Mouse (Mus musculus) heart, postnatal 0 days (tissue): ENCODE measurements around the gene Lair1. TPM values are rescaled to one million over a fixed set of nuclear protein-coding genes. Genes with fewer than 3 reads are reported as not detected.

ENCODE experiments used
- ATAC-seq: fragments of 200-750 bp; cut with Nextera tagmentation; 2 replicates; pipeline ENCODE4 v1.8.0; 2017; ENCODE audit warnings: low read depth, moderate number of reproducible peaks, moderate library complexity; ENCODE audit not compliant: insufficient read depth
- DNase-seq: peaks from one replicate; pipeline ENCODE4 v3.0.0-alpha.2; 2016; ENCODE audit warnings: low spot score
- H3K27ac ChIP-seq: fragments of 300-500 bp; sonication (generic); 2 replicates; pipeline ENCODE4 v1.5.1; 2014; ENCODE audit warnings: low read depth, mild to moderate bottlenecking
- H3K27me3 ChIP-seq: fragments of 300-500 bp; sonication (generic); 2 replicates; pipeline ENCODE4 v1.6.1; 2014; ENCODE audit warnings: low read length, mixed read lengths; ENCODE audit not compliant: control insufficient read depth, insufficient read depth
- H3K36me3 ChIP-seq: fragments of 300-500 bp; sonication (generic); replicated peaks from 2 replicates; pipeline ENCODE4 v1.6.1; 2014; ENCODE audit warnings: low read length, mixed read lengths; ENCODE audit not compliant: control insufficient read depth, insufficient read depth
- H3K4me1 ChIP-seq: fragments of 300-500 bp; sonication (generic); 2 replicates; pipeline ENCODE4 v1.6.1; 2014; ENCODE audit warnings: antibody characterized with exemption; ENCODE audit not compliant: control insufficient read depth, insufficient read depth
- H3K4me2 ChIP-seq: fragments of 300-500 bp; sonication (generic); 2 replicates; pipeline ENCODE4 v1.6.1; 2014; ENCODE audit warnings: low read depth, mild to moderate bottlenecking, low read length, moderate library complexity
- H3K4me3 ChIP-seq: fragments of 300-500 bp; sonication (generic); 2 replicates; pipeline ENCODE4 v1.5.1; 2014; ENCODE audit warnings: low read depth, low read length
- H3K9ac ChIP-seq: fragments of 300-500 bp; sonication (generic); replicated peaks from 2 replicates; pipeline ENCODE4 v1.6.1; 2014; ENCODE audit warnings: low read depth, low read length, mixed read lengths
- H3K9me3 ChIP-seq: fragments of 300-500 bp; sonication (generic); replicated peaks from 2 replicates; pipeline ENCODE4 v1.6.1; 2016; ENCODE audit warnings: low read length; ENCODE audit not compliant: control insufficient read depth
- CTCF ChIP-seq: IDR thresholded peaks from 2 replicates; pipeline ENCODE4 v1.5.1; 2016; ENCODE audit warnings: antibody characterized with exemption, control low read depth, low read depth
- EP300 ChIP-seq: IDR thresholded peaks from 2 replicates; pipeline ENCODE4 v1.6.1; 2016; ENCODE audit warnings: antibody characterized with exemption, low read depth
- WGBS: fragments of 180-500 bp; shearing (Covaris S2); extraction: QIAGEN DNeasy Blood & Tissue Kit; methylation state at CpG from one replicate; pipeline ENCODE4 v1.1.7; 2014; 5-methylcytosine and 5-hydroxymethylcytosine counted together
- polyA plus RNA-seq: library from polyadenylated mRNA; unstranded; fragments of >200 nt; fragmentation: Nextera tagmentation; extraction: Ambion mirVana; gene quantifications from 2 replicates; pipeline ENCODE4 v1.2.1, GENCODE M21; 2015
- total RNA-seq: library from RNA; depleted of rRNA; stranded (reverse); fragments of >200 nt; gene quantifications from 2 replicates; pipeline ENCODE4 v1.2.3, GENCODE M21; 2014; ENCODE audit warnings: low replicate concordance

The Lair1 gene
- total and polyA plus RNA-seq, 2 experiments from 2014 or later = 0.98 to 3.7 TPM

GRCm38 (mm10) chr7:4082804-4083203 lies 19.8 kb upstream of the Lair1 start:
- no peak for ATAC-seq
- Histone ChIP-seq H3K9ac (no peak overlapping the region), H3K27me3 (no peaks in the 10 kb centered on the region), H3K4me2 (peak overlapping the region; percentile 4; the same call in 1 of the 2 replicates), H3K4me3 (no peak overlapping the region), H3K27ac (no peak overlapping the region; the same call in 1 of the 2 replicates), H3K4me1 (no peaks in the 10 kb centered on the region), H3K9me3 (no peaks in the 10 kb centered on the region), H3K36me3 (no peaks in the 10 kb centered on the region)
- 23% methylated on average over 2 of the region's 2 CpGs for WGBS
- TF ChIP-seq CTCF (no peak), EP300 (no peak)
- no peak for DNase-seq

GRCm38 (mm10) chr7:4081706-4082105 lies 18.7 kb upstream of the Lair1 start:
- no peak overlapping the region for H3K4me2 ChIP-seq
- DNase-seq (no peak), ATAC-seq (no peak)
- H3K9me3 ChIP-seq = no peaks in the 10 kb centered on the region
- no peaks in the 10 kb centered on the region for H3K4me1 ChIP-seq
- H3K27me3 ChIP-seq = no peaks in the 10 kb centered on the region
- H3K9ac ChIP-seq = no peak overlapping the region
- TF ChIP-seq CTCF (no peak), EP300 (no peak)
- no peak overlapping the region for H3K27ac ChIP-seq
- H3K4me3 ChIP-seq = no peak overlapping the region
- H3K36me3 ChIP-seq = no peaks in the 10 kb centered on the region

GRCm38 (mm10) chr7:4080552-4080951 lies 17.5 kb upstream of the Lair1 start:
- no peak for DNase-seq
- Histone ChIP-seq H3K27me3 (no peaks in the 10 kb centered on the region), H3K4me2 (no peak overlapping the region), H3K4me3 (no peak overlapping the region), H3K9me3 (no peaks in the 10 kb centered on the region), H3K36me3 (no peaks in the 10 kb centered on the region), H3K27ac (no peak overlapping the region), H3K4me1 (no peaks in the 10 kb centered on the region), H3K9ac (no peak overlapping the region)
- TF ChIP-seq CTCF (no peak), EP300 (no peak)
- WGBS = 73% methylated on average over 4 of the region's 4 CpGs
- ATAC-seq = no peak

DNA sequence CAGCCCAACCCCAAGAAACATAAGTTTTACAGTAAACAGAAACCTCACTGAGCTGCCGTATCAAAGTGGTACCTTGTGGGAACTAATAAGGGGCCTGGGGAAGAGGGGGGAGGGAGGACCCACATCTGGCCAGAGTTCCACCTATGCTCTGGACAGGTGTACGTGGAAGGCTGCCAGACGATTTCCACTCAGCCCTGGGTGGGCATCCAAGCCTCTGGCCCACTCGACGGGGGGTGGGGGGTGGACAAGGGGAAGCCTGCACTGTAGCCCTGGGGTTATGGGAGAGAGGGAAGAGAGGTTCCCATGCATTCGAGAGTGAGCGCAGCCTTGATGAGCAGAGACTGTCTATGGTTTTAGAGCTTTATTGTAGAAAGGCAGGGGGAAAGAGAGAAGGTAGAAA lies 16.5 kb upstream of the Lair1 start:
- H3K4me2 ChIP-seq = no peak overlapping the region
- TF ChIP-seq EP300 = no peak
- no peak for TF ChIP-seq CTCF
- no peak overlapping the region for H3K4me3 ChIP-seq
- no peak overlapping the region for H3K27ac ChIP-seq
- ATAC-seq (no peak), DNase-seq (no peak)
- H3K4me1 ChIP-seq = no peaks in the 10 kb centered on the region
- H3K27me3 ChIP-seq = no peaks in the 10 kb centered on the region
- no peaks in the 10 kb centered on the region for H3K36me3 ChIP-seq
- WGBS = 87% methylated on average over 7 of the region's 7 CpGs
- H3K9ac ChIP-seq = no peak overlapping the region
- H3K9me3 ChIP-seq = no peaks in the 10 kb centered on the region

- H3K27me3 ChIP-seq = no peaks in the 10 kb centered on the region
- WGBS = 59% methylated on average over 3 of the region's 3 CpGs
- no peak overlapping the region for H3K27ac ChIP-seq
- H3K4me3 ChIP-seq = no peak overlapping the region
- no peaks in the 10 kb centered on the region for H3K36me3 ChIP-seq
- H3K4me1 ChIP-seq = no peaks in the 10 kb centered on the region
- no peak for DNase-seq
- no peak overlapping the region for H3K9ac ChIP-seq
- no peaks in the 10 kb centered on the region for H3K9me3 ChIP-seq
- H3K4me2 ChIP-seq = no peak overlapping the region
- no peak for ATAC-seq
- TF ChIP-seq CTCF (no peak), EP300 (no peak)
These were observed 10.1 kb upstream of the Lair1 start for GRCm38 (mm10) chr7:4073144-4073543.

- H3K4me3 ChIP-seq = no peak overlapping the region
- no peak for DNase-seq
- no peaks in the 10 kb centered on the region for H3K27me3 ChIP-seq
- ATAC-seq = no peak
- H3K4me1 ChIP-seq = no peaks in the 10 kb centered on the region
- no peak overlapping the region for H3K27ac ChIP-seq
- TF ChIP-seq CTCF = no peak
- TF ChIP-seq EP300 = no peak
- H3K4me2 ChIP-seq = no peak overlapping the region
- no peak overlapping the region for H3K9ac ChIP-seq
- no peaks in the 10 kb centered on the region for H3K36me3 ChIP-seq
- WGBS = 66% methylated on average over 6 of the region's 6 CpGs
- H3K9me3 ChIP-seq = no peaks in the 10 kb centered on the region
These were observed 8.1 kb upstream of the Lair1 start for GRCm38 (mm10) chr7:4071066-4071465.
